Mouse (Mus musculus) embryonic facial prominence, embryonic 14.5 days (tissue): ENCODE results near the gene Swt1. TPM values are rescaled to one million over a fixed set of nuclear protein-coding genes. Genes with fewer than 3 reads are reported as not detected.

Source experiments
- ATAC-seq: fragments of 200-750 bp; cut with Nextera tagmentation; 2 replicates; pipeline ENCODE4 v1.8.0; 2017; ENCODE audit warnings: low read depth, moderate number of reproducible peaks, moderate TSS enrichment
- DNase-seq: peaks from one replicate; pipeline ENCODE4 v3.0.0-alpha.2; 2015; ENCODE audit warnings: low spot score
- H3K27ac ChIP-seq: fragments of 300-500 bp; sonication (generic); replicated peaks from 2 replicates; pipeline ENCODE4 v1.5.1; 2014; ENCODE audit warnings: low read depth, mild to moderate bottlenecking, low read length, moderate library complexity
- H3K27me3 ChIP-seq: fragments of 300-500 bp; sonication (generic); replicated peaks from 2 replicates; pipeline ENCODE4 v1.6.1; 2014; ENCODE audit warnings: low read length; ENCODE audit not compliant: control insufficient read depth, insufficient read depth
- H3K36me3 ChIP-seq: fragments of 300-500 bp; sonication (generic); 2 replicates; pipeline ENCODE4 v1.6.1; 2014; ENCODE audit warnings: low read length, mixed read lengths; ENCODE audit not compliant: control insufficient read depth, insufficient read depth
- H3K4me1 ChIP-seq: fragments of 300-500 bp; sonication (generic); 2 replicates; pipeline ENCODE4 v1.6.1; 2014; ENCODE audit warnings: antibody characterized with exemption, low read length; ENCODE audit not compliant: control insufficient read depth, insufficient read depth
- H3K4me2 ChIP-seq: fragments of 300-500 bp; sonication (generic); 2 replicates; pipeline ENCODE4 v1.6.1; 2014; ENCODE audit warnings: low read depth, mild to moderate bottlenecking, low read length, moderate library complexity, mixed read lengths
- H3K4me3 ChIP-seq: fragments of 300-500 bp; sonication (generic); 2 replicates; pipeline ENCODE4 v1.5.1; 2014; ENCODE audit warnings: low read depth, mild to moderate bottlenecking, low read length
- H3K9ac ChIP-seq: fragments of 300-500 bp; sonication (generic); 2 replicates; pipeline ENCODE4 v1.6.1; 2014; ENCODE audit warnings: low read depth, mild to moderate bottlenecking, low read length, moderate library complexity, mixed read lengths
- H3K9me3 ChIP-seq: fragments of 300-500 bp; sonication (generic); 2 replicates; pipeline ENCODE4 v1.6.1; 2016; ENCODE audit warnings: low read length; ENCODE audit not compliant: control insufficient read depth
- WGBS: fragments of 180-500 bp; shearing (Covaris S2); extraction: QIAGEN DNeasy Blood & Tissue Kit; methylation state at CpG from one replicate; pipeline ENCODE4 v1.1.7; 2014; 5-methylcytosine and 5-hydroxymethylcytosine counted together
- polyA plus RNA-seq: library from polyadenylated mRNA; unstranded; fragments of >200 nt; fragmentation: Nextera tagmentation; extraction: Ambion mirVana; gene quantifications from 2 replicates; pipeline ENCODE4 v1.2.1, GENCODE M21; 2014

Swt1 gene
- polyA plus RNA-seq, 1 experiment from 2014 or later, result 20.9 TPM

DNA sequence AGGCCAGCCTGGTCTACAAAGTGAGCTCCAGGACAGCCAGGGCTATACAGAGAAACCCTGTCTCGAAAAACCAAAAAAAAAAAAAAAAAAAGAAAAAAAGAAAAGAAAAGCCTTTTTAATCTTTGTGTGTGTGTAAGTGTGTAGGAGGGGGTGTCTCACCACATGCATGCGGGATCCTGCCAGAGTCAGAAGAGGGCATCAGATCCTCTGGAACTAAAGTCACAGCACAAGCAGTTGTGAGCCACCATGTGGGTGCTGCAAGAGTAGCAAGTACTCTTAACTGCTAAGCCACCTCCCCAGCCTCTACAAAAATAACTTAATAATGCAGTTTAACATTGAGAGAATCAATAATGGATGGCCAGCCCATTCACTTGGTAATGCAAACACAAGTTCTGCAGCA lies 22.6 kb upstream of the Swt1 start:
- H3K27me3 ChIP-seq, result no peaks in the 10 kb centered on the region
- no peak overlapping the region for H3K4me2 ChIP-seq
- ATAC-seq (no peak), DNase-seq (peak; percentile 10)
- WGBS, result 97% methylated on average over 1 of the region's 2 CpGs
- no peak overlapping the region for H3K4me3 ChIP-seq
- no peak overlapping the region for H3K27ac ChIP-seq
- no peaks in the 10 kb centered on the region for H3K4me1 ChIP-seq
- H3K9ac ChIP-seq, result no peak overlapping the region
- H3K9me3 ChIP-seq, result no peaks in the 10 kb centered on the region
- H3K36me3 ChIP-seq, result peaks cover 78% of the 10 kb centered on the region

DNA sequence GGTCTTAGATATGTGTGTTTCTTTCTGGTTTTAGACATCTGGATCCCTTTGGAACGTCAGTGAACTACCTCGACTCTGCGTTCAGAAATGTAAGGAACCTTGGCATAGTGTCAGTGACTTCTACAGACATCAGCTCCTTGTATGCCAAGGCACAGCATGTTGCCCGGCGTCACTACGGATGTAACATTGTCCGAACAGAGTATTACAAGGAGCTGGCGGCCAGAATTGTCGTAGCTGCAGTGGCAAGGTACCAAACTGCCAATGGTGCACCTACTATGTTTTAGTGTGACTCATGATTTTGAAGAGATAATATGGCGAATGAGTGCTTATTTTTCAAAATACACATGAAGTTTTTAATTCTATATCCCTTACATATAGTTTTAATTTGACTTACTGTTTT lies 21.6 kb upstream of the Swt1 start:
- Histone ChIP-seq H3K27ac (no peak overlapping the region), H3K4me2 (no peak overlapping the region), H3K4me1 (no peaks in the 10 kb centered on the region), H3K27me3 (no peaks in the 10 kb centered on the region), H3K9me3 (no peaks in the 10 kb centered on the region), H3K36me3 (peaks cover 88% of the 10 kb centered on the region), H3K4me3 (no peak overlapping the region), H3K9ac (no peak overlapping the region)
- ATAC-seq (no peak), DNase-seq (no peak)
- WGBS, result 95% methylated on average over 10 of the region's 10 CpGs

DNA sequence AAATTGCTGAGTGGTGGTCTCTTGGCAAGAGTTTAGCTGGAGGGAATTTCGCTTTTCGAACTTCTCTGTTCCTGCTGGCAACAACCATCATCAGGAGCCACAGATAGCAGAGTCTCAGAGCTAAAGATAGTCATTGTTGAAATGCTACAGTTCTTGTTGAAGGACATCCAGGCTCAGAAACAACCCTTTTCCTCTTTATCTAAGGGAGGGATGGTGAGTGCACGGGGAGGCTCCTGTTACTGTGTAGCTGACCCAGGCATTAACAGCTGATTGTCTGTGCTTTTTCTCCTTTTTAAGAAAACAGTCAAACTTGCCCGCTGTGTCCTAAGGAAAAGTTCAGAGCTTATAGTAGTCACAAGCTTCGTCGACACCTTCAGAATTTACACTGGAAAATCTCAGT lies 7.2 kb upstream of the Swt1 start:
- DNase-seq (no peak), ATAC-seq (no peak)
- no peak overlapping the region for H3K4me3 ChIP-seq
- peaks cover 64% of the 10 kb centered on the region for H3K36me3 ChIP-seq
- no peak overlapping the region for H3K4me2 ChIP-seq
- 93% methylated on average over 6 of the region's 6 CpGs for WGBS
- no peaks in the 10 kb centered on the region for H3K27me3 ChIP-seq
- H3K4me1 ChIP-seq, result no peaks in the 10 kb centered on the region
- no peak overlapping the region for H3K27ac ChIP-seq
- no peak overlapping the region for H3K9ac ChIP-seq
- H3K9me3 ChIP-seq, result no peaks in the 10 kb centered on the region

DNA sequence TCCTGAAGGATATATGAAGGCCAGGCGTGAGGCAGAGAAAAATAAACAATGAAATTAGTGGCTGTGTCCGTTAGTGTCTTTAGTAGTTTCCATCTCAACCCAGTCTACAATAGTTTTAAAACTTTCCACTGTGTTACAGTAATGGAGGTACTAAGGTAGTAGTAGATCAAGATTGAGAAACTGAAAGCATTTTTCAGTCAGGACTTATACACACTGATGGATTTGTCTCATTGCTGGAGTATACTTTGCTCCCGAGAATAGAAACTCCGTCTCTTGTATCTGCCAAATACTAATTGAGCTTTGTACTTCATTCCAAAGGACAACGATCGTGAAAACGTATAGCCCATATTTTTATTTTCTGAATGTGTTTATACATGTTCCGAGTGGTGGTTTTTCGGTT lies 1.1 kb upstream of the Swt1 start:
- Histone ChIP-seq H3K4me1 (peaks cover 14% of the 10 kb centered on the region), H3K27ac (peak overlapping the region; percentile 96), H3K4me3 (peak overlapping the region; percentile 81), H3K4me2 (peak overlapping the region; percentile 74), H3K9me3 (no peaks in the 10 kb centered on the region), H3K9ac (peak overlapping the region; percentile 96), H3K36me3 (peaks cover 10% of the 10 kb centered on the region), H3K27me3 (no peaks in the 10 kb centered on the region)
- ATAC-seq (no peak), DNase-seq (no peak)
- WGBS, result 35% methylated on average over 9 of the region's 9 CpGs

DNA sequence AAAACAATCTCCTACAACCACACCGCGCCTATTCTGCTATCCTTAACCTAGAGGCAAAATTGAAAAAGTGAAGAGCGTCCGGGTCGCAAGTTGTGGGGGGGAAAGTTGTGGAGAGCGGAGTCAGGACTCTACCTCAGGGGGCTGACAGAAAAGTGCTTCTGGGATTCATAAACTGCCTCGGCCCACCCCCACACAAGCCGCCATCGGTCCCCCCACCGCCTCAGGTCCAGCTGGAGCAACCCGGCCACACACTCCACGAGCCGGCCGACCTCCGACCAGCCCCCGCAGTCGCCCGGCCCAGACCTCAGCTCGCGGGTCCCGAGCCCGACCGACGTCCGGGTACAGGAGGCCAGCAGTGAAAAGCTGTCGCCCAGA lies 380 bp downstream of the Swt1 start:
- Histone ChIP-seq H3K36me3 (peaks cover 2% of the 10 kb centered on the region; the same call in 1 of the 2 replicates), H3K9ac (peak overlapping the region; percentile 96), H3K9me3 (no peaks in the 10 kb centered on the region), H3K27me3 (no peaks in the 10 kb centered on the region), H3K27ac (peak overlapping the region; percentile 67), H3K4me3 (peak overlapping the region; percentile 81), H3K4me2 (peak overlapping the region; percentile 69), H3K4me1 (peaks cover 14% of the 10 kb centered on the region)
- ATAC-seq (peak; percentile 48), DNase-seq (peak; percentile 13)
- under 1% methylated on average over 25 of the region's 26 CpGs for WGBS

DNA sequence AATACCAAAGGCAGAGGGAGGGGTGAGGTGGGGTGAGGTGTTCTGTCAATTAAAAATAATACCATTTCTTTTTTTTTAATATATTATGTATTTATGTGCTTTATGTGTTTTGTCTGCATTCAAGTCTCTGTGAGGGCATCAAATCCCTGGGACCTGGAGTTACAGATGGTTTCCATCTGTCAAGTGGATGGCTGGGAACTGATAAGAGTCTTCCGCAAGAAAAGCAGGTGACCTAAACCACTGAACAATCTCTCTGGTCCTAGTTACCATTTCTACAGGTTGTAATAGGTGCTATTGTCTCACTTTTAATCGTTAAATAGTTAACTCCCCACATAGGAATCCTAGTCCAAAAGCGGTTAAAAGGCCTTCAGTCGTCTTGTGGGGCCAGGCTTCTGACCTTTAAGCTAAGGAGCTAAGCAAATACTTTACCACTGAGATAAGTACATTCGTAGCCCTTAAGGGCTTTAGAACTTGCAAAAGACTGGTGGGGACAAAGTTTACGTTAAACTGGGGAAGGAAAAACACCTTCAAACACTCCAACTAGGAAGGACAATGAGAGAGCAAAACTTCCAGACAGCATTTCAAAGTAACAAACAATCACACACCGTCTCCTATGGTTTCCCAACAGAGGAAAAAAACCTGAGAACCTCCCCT lies 1.2 kb downstream of the Swt1 start:
- H3K9ac ChIP-seq, result peak overlapping the region; percentile 96
- H3K27ac ChIP-seq, result no peak overlapping the region

DNA sequence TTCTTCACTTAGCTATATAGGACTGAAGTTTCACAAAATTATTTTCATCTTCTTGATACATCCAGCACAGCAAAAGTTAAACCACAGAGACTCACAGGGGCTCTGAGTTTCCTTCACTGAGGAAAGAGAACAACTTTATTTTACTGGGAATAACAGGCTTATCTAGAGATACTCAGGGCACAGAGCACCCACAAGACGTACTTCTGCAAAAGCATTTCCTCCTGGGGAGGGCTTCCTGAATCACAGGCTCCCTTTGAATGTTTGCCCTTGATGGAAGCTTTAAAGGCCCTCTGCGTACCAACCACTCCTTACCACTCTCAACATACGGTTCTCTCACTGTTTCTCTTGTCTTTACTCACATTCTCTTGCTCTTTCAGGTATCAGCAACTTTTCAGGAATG lies 6.1 kb downstream of the Swt1 start:
- H3K9ac ChIP-seq, result no peak overlapping the region
- ATAC-seq, result no peak
- 85% methylated on average over 3 of the region's 3 CpGs for WGBS

More for the DNA sequence above, 1.2 kb downstream of the Swt1 start:
- DNase-seq (no peak), ATAC-seq (no peak)
- H3K36me3 ChIP-seq, result peaks cover 9% of the 10 kb centered on the region; the same call in 1 of the 2 replicates
- H3K4me1 ChIP-seq, result peaks cover 14% of the 10 kb centered on the region
- H3K9me3 ChIP-seq, result no peaks in the 10 kb centered on the region
- H3K4me3 ChIP-seq, result peak overlapping the region; percentile 81
- H3K27me3 ChIP-seq, result no peaks in the 10 kb centered on the region
- 22% methylated on average over 7 of the region's 7 CpGs for WGBS
- peak overlapping the region; percentile 69 for H3K4me2 ChIP-seq

DNA sequence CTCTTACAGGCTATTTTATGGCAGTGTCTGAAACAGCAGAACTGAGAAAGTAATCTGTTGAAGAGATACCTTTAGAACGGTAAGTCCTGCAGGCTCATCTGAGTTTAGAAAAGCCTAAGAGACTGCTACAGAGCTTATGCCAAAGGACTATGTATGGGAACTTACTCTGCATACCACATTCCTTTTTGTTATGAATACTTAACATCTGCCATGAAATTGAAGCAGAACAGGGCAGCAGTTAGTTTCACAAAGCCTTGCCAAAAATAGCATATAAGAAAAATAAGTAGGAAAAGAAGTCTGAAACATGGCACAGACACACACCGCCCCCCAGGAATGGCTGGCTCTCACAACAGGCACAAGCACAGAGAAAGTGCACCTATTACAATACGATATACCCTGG lies 18.4 kb downstream of the Swt1 start:
- H3K9me3 ChIP-seq, result no peaks in the 10 kb centered on the region
- no peak overlapping the region for H3K9ac ChIP-seq
- 0 out of 2 replicates have a peak, but pooled peaks cover 7% of the 10 kb centered on the region for H3K4me1 ChIP-seq
- no peak overlapping the region for H3K4me3 ChIP-seq
- peak; percentile 72 for DNase-seq
- ATAC-seq, result peak; percentile 44
- H3K36me3 ChIP-seq, result peaks cover 38% of the 10 kb centered on the region
- no peaks in the 10 kb centered on the region for H3K27me3 ChIP-seq
- H3K4me2 ChIP-seq, result no peak overlapping the region
- 39% methylated on average over 3 of the region's 3 CpGs for WGBS
- peak overlapping the region; percentile 58 for H3K27ac ChIP-seq

More for the DNA sequence above, 6.1 kb downstream of the Swt1 start:
- Histone ChIP-seq H3K27ac (no peak overlapping the region), H3K4me1 (peaks cover 4% of the 10 kb centered on the region), H3K27me3 (no peaks in the 10 kb centered on the region), H3K4me2 (no peak overlapping the region), H3K4me3 (no peak overlapping the region), H3K9me3 (no peaks in the 10 kb centered on the region), H3K36me3 (peaks cover 47% of the 10 kb centered on the region)
- no peak for DNase-seq

DNA sequence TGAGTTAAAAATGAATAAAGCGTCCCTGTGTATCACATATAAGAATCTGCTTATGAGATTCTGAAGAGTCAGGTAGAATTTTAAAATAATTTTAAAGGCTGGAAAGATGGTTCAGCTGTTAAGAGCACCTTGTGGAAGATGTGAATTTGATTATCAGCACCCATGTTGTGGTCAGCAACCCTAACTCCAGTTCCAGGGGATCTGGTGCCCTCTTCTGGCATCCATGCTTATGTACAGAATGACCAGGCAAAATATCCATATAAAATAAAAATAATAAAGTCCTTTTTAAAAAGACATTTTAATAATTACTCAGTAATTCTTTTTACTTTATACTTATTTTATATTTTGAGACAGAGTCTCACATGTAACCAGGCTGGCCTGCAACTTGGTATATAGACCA lies 38.2 kb downstream of the Swt1 start:
- H3K27me3 ChIP-seq, result no peaks in the 10 kb centered on the region

More for the DNA sequence above, 38.2 kb downstream of the Swt1 start:
- Histone ChIP-seq H3K4me2 (no peak overlapping the region), H3K4me1 (no peaks in the 10 kb centered on the region), H3K27ac (no peak overlapping the region), H3K9ac (no peak overlapping the region), H3K4me3 (no peak overlapping the region), H3K9me3 (no peaks in the 10 kb centered on the region), H3K36me3 (peaks cover 38% of the 10 kb centered on the region)
- ATAC-seq (no peak), DNase-seq (no peak)
- 96% methylated on average over 1 of the region's 1 CpGs for WGBS
